Mouse (Mus musculus) embryonic facial prominence, embryonic 15.5 days (tissue): Measurements from ENCODE around the gene Plpp2. TPM values are rescaled to one million over a fixed set of nuclear protein-coding genes. Genes with fewer than 3 reads are reported as not detected.

Experiments
- ATAC-seq: fragments of 200-750 bp; cut with Nextera tagmentation; 2 replicates; pipeline ENCODE4 v1.8.0; 2017; ENCODE audit warnings: low read depth, moderate TSS enrichment; ENCODE audit not compliant: insufficient number of reproducible peaks, low FRiP score, low TSS enrichment
- H3K27ac ChIP-seq: fragments of 300-500 bp; sonication (generic); replicated peaks from 2 replicates; pipeline ENCODE4 v1.5.1; 2015; ENCODE audit warnings: mild to moderate bottlenecking, inconsistent platforms
- H3K27me3 ChIP-seq: fragments of 300-500 bp; sonication (generic); 2 replicates; pipeline ENCODE4 v1.6.1; 2015; ENCODE audit warnings: inconsistent platforms
- H3K36me3 ChIP-seq: fragments of 300-500 bp; sonication (generic); 2 replicates; pipeline ENCODE4 v1.6.1; 2015; ENCODE audit warnings: mild to moderate bottlenecking, inconsistent platforms
- H3K4me1 ChIP-seq: fragments of 300-500 bp; sonication (generic); 2 replicates; pipeline ENCODE4 v1.6.1; 2015; ENCODE audit warnings: inconsistent platforms
- H3K4me2 ChIP-seq: fragments of 300-500 bp; sonication (generic); replicated peaks from 2 replicates; pipeline ENCODE4 v1.6.1; 2015; ENCODE audit warnings: mild to moderate bottlenecking, inconsistent platforms
- H3K4me3 ChIP-seq: fragments of 300-500 bp; sonication (generic); replicated peaks from 2 replicates; pipeline ENCODE4 v1.5.1; 2015; ENCODE audit warnings: mild to moderate bottlenecking, inconsistent platforms
- H3K9ac ChIP-seq: fragments of 300-500 bp; sonication (generic); 2 replicates; pipeline ENCODE4 v1.6.1; 2015; ENCODE audit warnings: inconsistent platforms
- H3K9me3 ChIP-seq: fragments of 300-500 bp; sonication (generic); replicated peaks from 2 replicates; pipeline ENCODE4 v1.6.1; 2016; ENCODE audit warnings: inconsistent platforms
- WGBS: fragments of 180-500 bp; shearing (Covaris S2); methylation state at CpG from one replicate; pipeline ENCODE4 v1.1.7; 2015; 5-methylcytosine and 5-hydroxymethylcytosine counted together
- polyA plus RNA-seq: library from polyadenylated mRNA; unstranded; fragments of >200 nt; fragmentation: Nextera tagmentation; extraction: Ambion mirVana; gene quantifications from 2 replicates; pipeline ENCODE4 v1.2.1, GENCODE M21; 2015

Gene Plpp2
- polyA plus RNA-seq, 1 experiment from 2014 or later = 25.3 TPM

- H3K27me3 ChIP-seq = no peaks in the 10 kb centered on the region
- no peak for ATAC-seq
- no peak overlapping the region for H3K27ac ChIP-seq
- no peak overlapping the region for H3K4me3 ChIP-seq
- 0 out of 2 replicates have a peak, but pooled peaks cover 7% of the 10 kb centered on the region for H3K36me3 ChIP-seq
- H3K9me3 ChIP-seq = no peaks in the 10 kb centered on the region
- H3K4me1 ChIP-seq = peaks cover 2% of the 10 kb centered on the region; the same call in 1 of the 2 replicates
- H3K4me2 ChIP-seq = no peak overlapping the region
- WGBS = 85% methylated on average over 6 of the region's 6 CpGs
- no peak overlapping the region; the same call in 1 of the 2 replicates for H3K9ac ChIP-seq
Measured at GRCm38 (mm10) chr10:79527453-79527845, 6.1 kb downstream of the Plpp2 start.

GRCm38 (mm10) chr10:79526661-79527452 is 6.7 kb downstream of the Plpp2 start:
- Histone ChIP-seq H3K27me3 (no peaks in the 10 kb centered on the region), H3K4me1 (no peaks in the 10 kb centered on the region), H3K4me3 (no peak overlapping the region), H3K4me2 (no peak overlapping the region), H3K27ac (no peak overlapping the region), H3K36me3 (0 out of 2 replicates have a peak, but pooled peaks cover 7% of the 10 kb centered on the region), H3K9ac (no peak overlapping the region), H3K9me3 (no peaks in the 10 kb centered on the region)
- 85% methylated on average over 12 of the region's 12 CpGs for WGBS
- no peak for ATAC-seq

GRCm38 (mm10) chr10:79525456-79526325 is 7.9 kb downstream of the Plpp2 start:
- Histone ChIP-seq H3K36me3 (0 out of 2 replicates have a peak, but pooled peaks cover 7% of the 10 kb centered on the region), H3K9ac (no peak overlapping the region), H3K27me3 (no peaks in the 10 kb centered on the region), H3K4me1 (no peaks in the 10 kb centered on the region), H3K27ac (no peak overlapping the region), H3K4me2 (no peak overlapping the region), H3K4me3 (no peak overlapping the region), H3K9me3 (no peaks in the 10 kb centered on the region)
- ATAC-seq = no peak
- 89% methylated on average over 8 of the region's 8 CpGs for WGBS

- H3K27ac ChIP-seq = no peak overlapping the region
- no peak overlapping the region for H3K9ac ChIP-seq
- H3K36me3 ChIP-seq = 0 out of 2 replicates have a peak, but pooled peaks cover 4% of the 10 kb centered on the region
- H3K4me3 ChIP-seq = no peak overlapping the region
- no peaks in the 10 kb centered on the region for H3K4me1 ChIP-seq
- H3K27me3 ChIP-seq = no peaks in the 10 kb centered on the region
- H3K9me3 ChIP-seq = no peaks in the 10 kb centered on the region
- 76% methylated on average over 1 of the region's 1 CpGs for WGBS
- ATAC-seq = no peak
- H3K4me2 ChIP-seq = no peak overlapping the region
Measured at GRCm38 (mm10) chr10:79524433-79524832, 9.2 kb downstream of the Plpp2 start.

GRCm38 (mm10) chr10:79506709-79507108 is 26.9 kb downstream of the Plpp2 start:
- Histone ChIP-seq H3K4me1 (no peaks in the 10 kb centered on the region), H3K27me3 (no peaks in the 10 kb centered on the region), H3K36me3 (no peaks in the 10 kb centered on the region), H3K9me3 (no peaks in the 10 kb centered on the region), H3K9ac (no peak overlapping the region), H3K4me2 (no peak overlapping the region), H3K4me3 (no peak overlapping the region), H3K27ac (no peak overlapping the region)
- no peak for ATAC-seq
- 86% methylated on average over 2 of the region's 2 CpGs for WGBS

- H3K4me2 ChIP-seq = no peak overlapping the region
- H3K27ac ChIP-seq = no peak overlapping the region
- H3K9ac ChIP-seq = no peak overlapping the region
- WGBS = 68% methylated on average over 6 of the region's 6 CpGs
- H3K4me3 ChIP-seq = no peak overlapping the region
- H3K9me3 ChIP-seq = no peaks in the 10 kb centered on the region
- ATAC-seq = no peak
- H3K36me3 ChIP-seq = no peaks in the 10 kb centered on the region
- no peaks in the 10 kb centered on the region for H3K27me3 ChIP-seq
- H3K4me1 ChIP-seq = no peaks in the 10 kb centered on the region
Measured at GRCm38 (mm10) chr10:79502830-79503644, 30.6 kb downstream of the Plpp2 start.

GRCm38 (mm10) chr10:79496701-79497288 is 36.8 kb downstream of the Plpp2 start:
- WGBS = 43% methylated on average over 2 of the region's 2 CpGs
- H3K27me3 ChIP-seq = no peaks in the 10 kb centered on the region
- no peaks in the 10 kb centered on the region for H3K4me1 ChIP-seq
- no peaks in the 10 kb centered on the region for H3K9me3 ChIP-seq
- H3K27ac ChIP-seq = no peak overlapping the region
- no peak for ATAC-seq
- H3K9ac ChIP-seq = no peak overlapping the region
- H3K4me3 ChIP-seq = no peak overlapping the region
- H3K36me3 ChIP-seq = no peaks in the 10 kb centered on the region
- H3K4me2 ChIP-seq = no peak overlapping the region

GRCm38 (mm10) chr10:79495886-79496285 is 37.7 kb downstream of the Plpp2 start:
- no peaks in the 10 kb centered on the region for H3K4me1 ChIP-seq
- H3K9me3 ChIP-seq = no peaks in the 10 kb centered on the region
- no peak overlapping the region for H3K27ac ChIP-seq
- ATAC-seq = no peak
- WGBS = 60% methylated on average over 3 of the region's 3 CpGs
- H3K4me2 ChIP-seq = no peak overlapping the region
- no peak overlapping the region for H3K4me3 ChIP-seq
- no peak overlapping the region for H3K9ac ChIP-seq
- no peaks in the 10 kb centered on the region for H3K36me3 ChIP-seq
- no peaks in the 10 kb centered on the region for H3K27me3 ChIP-seq
